Mouse (Mus musculus) right cerebral cortex, adult 18-20 months (tissue): ENCODE data around the gene Nudt1.

Experiments
- DNase-seq: peaks from one replicate; pipeline ENCODE4 v3.0.0; 2022; ENCODE audit warnings: mixed read lengths

Gene Nudt1

DNA sequence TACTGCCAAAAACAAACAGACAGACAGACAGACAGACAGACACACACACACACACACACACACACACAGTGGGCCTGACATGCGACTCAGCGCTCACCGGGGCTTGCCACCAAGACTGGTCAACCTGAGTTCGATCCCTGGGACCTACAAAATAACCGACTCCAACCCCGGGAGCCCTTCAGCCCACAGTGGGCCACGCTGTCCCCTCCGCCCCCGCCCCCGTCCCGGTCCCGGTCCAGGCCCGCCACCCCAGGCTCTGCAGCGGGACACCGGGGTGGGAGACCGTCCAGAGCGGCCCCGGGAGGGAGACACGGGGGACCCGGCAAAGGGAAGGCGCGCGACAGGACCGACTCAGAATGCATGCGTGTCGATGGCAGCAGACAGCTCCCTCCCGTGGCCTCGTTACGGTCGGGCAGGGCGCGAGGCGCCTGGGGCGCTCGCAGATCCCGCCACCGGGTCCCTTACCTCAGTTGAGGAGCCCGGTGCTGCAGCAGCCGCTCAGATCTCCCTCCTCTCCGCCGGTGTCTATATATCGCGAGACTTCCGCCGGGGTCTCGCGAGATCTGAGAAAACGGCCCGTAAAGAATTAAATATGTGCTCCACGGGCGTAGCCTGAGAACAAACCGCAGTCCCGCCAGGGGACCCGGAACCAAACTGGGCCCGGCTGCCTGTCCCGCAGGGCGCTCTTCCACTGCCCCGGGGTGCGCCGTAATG is at the start of gene Nudt1, which contains the start of gene Mad1l1:
Gene Nudt1 (plus strand): TSS at position 615 of the 714 bp plus-strand sequence.
Gene Mad1l1 (minus strand): TSS at position 511 of the 714 bp plus-strand sequence.
- DNase-seq = peak; percentile 91

DNA sequence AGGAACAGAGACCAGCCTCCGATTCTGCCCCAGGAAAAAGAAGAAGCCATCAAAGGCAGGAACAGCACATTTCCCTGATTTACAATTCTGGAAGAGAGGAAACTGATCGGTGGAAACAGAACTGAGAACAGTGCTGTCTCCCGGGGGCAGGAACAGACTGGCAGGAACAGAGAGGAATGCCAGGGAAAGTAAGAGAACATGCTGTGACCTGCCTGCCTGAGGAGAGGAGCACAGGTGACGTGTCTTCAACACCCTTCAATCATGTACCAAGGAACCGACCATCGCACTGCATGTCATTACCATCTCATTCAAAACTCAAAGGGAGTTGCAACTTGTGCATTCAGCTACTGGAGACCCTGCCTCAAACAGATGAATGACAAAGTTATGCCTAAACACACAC is 44.7 kb upstream of the Nudt1 start:
- no peak for DNase-seq

DNA sequence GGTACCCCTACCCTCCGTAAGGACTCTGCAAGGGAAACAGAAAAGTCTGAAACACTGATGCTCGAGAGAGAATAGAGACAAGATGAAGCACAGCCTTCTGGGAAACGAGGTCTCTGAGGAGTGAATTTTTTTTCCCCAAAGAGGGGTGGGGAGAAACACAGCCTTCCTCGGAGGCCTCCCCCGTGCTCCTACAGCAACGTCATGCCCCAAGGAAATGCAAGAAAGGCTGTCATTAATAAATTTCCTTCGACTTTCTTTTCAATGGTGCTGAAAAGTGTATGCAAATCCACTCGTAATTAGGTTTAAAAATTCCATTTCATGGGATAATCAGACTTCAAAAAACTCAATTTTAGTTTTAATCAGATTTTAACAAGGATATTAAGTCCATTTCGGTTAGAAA is 41.3 kb upstream of the Nudt1 start:
- DNase-seq = no peak

DNA sequence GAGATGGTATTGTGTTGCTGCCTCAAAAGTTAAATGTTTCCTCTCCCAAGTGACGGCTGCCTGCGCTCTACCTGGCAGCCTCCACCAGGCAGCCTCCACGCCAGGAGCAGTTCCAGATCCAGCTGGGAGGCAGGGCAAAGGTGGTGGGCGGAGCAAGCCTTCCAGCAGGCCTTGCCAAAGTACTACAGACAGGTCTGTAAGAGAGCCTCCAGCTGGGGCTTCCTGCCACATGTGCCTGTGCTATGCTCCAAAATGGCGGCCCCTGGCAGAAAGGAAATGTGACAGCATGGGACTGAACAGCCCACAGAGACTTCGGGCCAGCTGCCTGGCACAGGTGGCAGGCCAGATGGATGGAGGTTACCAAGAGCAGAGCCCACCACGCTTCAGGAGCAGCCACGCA is 39.1 kb upstream of the Nudt1 start:
- DNase-seq = peak; percentile 39

DNA sequence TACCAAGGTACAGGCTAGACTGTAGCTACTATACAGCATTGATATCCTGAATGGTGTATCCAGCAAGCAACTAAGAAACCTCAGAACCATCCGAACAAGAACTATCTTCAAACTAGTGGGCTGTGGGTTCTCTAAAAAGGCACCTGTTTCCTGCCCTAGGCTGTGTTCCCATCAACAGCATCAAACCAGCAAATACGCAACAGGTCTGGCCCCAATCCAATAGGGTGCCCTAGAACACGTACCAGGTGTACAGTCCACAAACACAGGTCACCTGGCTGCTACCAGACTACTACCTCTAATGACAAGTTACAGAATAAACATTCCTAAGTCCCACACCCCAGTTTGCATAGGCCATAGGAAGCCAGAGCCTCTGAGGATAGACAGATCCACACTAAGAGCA is 38.6 kb upstream of the Nudt1 start:
- no peak for DNase-seq

DNA sequence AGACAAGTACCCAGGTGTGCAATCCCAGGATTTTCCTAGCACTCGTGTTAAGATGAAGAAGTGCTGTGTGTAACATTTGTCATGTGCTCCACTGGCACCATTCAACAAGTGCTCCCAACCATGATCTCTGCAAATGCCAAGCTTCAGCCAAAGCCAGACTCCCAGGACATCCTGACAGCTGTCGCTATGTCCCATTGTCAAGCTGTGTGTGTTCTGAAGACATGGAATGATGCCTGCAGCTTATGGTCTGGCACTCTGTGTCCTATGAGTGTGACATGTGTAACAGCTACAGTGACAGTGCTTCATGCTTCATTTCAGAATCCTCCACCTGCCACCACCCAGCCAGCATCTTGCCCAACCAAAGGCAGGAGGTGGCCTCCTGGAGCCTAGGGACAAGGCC is 37.4 kb upstream of the Nudt1 start:
- DNase-seq = no peak

DNA sequence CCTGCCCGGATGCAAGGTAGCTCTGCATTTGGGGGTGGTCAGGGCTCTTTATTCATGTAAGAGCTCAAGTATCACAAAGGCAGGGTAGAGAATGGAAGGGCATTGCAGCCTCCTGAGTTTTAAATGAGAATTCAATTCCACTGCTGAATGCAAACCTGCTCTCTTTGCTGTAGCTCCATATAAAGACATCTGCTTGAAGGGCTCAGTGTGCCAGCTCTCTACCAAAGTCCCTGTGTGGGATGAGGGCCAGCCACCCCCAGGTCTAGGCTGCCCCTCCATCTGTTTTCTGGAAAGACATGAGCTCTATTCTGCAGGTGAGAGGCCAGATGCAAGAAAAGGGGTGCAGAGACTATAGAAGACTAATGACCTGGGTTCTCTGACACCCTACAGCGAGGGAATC is 36.7 kb upstream of the Nudt1 start:
- peak; percentile 24 for DNase-seq

DNA sequence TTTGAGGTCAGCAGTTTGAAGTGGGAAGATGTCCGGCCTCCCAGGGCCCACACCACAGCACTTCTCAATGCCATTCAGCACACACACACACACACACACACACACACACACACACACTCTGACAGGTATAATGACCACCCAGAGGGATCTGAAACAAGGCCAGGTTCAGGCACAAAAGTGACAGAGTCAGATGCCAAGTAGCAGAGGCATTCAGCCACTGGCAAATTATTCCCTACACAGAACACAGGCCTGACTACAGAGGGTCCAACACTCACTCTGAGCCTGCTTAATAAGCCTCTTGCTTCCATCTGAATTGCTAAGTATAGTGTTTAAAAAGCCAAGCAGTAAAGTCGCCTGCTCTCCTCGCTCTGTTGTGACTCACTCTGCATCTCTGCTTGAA is 33.2 kb upstream of the Nudt1 start:
- DNase-seq = no peak

DNA sequence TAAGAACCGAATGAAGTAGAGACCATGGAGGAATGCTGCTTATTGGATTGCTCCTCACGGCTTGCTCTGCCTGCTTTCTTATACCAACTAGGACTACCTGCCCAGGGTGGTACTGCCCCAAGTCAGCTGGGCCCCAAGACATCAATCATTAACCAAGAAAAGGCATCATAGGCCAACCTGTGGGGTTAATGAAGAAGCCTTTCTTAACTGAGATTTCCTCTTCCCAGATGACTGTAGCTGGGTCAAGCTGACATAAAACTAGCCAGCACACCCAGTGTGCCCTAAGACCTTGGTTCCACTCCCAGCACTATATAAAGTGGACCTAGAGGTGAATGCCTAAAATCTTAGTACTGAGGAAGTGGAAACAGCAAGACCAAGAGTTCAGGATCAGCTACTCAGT is 32.3 kb upstream of the Nudt1 start:
- DNase-seq = no peak

DNA sequence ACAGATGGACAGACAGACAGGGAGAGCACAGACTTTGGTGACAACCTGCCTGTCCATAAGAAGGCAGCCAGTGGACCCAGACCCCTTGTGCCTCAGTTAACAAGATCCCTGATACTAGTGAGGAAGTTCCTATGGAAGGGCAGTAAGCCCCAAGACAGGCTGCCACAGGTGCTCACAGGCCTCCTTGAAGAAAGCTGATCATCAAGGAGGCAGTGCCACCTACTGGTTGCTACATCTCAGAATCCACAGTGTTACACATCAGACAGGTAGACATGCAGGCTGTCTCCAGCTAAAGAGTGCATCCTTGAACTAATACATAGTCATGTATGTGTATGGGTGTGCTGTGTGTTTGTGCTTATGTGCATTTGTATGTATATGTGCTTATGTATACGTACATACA is 29.3 kb upstream of the Nudt1 start:
- DNase-seq = peak; percentile 73

DNA sequence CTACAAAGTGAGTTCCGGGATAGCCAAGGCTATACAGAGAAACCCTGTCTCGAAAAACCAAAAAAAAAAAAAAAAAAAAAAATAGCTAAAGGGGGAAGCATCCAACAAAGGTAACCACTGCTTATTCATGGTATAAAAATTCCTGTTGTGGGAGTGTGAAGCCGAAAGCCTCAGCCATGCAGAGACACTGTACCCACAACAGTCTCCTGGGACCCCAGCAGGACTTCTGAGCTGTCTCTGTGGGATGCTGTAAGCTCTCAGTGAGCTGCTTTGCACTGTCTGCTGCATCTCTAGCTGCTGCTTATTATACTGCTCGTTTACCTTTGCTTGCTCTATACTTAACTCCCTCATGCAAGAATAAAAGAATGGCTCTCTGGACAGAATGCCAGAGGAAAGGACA is 23.2 kb upstream of the Nudt1 start:
- DNase-seq = no peak

DNA sequence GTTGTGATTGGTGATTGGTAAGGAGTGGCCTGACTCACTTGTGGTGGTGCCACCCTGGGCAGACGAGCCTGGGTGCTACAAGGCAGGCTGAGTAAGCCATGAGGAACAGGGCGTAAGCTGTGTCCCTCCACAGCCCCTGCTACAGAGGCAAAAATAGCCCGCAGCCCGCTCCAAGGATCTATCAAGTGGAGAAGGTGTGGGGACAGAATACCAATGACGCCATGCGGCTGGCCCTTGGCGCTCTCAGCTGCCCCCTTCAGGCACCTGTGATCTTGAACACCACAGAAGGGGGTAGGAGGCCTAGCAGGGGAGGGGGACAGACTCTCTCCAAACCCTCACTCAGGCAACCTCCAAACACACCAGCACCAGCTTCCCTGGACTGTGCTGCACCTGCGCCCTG is 15.4 kb upstream of the Nudt1 start:
- no peak for DNase-seq

DNA sequence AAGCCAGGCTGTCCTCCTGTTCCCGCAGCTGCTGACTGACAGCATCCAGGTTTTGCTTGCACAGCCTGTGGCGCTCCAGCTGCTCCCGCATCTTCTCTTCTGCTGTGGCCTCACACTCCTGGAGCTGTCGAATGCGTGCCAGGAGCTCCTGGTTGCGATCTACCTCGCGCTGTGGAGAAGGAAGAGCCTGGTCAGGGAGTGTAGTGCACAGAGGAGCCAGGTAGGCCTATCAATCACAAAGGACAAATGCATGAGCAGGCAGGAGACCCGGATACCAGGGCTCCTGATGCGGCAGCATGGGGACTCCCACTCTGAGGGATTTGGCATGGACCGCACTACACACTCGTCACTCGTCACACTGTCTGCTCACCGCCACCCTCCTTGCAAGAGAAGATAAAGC is 13.9 kb upstream of the Nudt1 start:
- no peak for DNase-seq

DNA sequence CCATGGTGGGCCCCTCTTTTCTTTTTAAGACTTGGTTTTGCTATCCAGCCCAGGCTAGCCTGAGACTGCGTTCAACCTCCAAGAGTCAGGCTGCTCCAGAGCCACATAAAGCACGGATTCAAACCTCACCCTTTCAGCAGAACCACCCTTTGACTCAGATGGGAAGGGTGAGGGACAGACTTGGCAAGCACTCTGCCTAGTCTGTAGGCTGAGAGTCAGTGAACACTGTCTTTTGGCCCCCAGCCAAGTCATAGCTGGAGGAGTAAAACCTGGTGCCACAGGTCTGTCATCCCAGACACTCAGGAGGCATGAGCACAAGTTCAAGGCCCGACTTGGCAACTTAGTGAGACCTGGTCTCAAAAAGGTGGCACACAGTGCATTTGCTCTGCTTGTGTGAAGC is 4.7 kb upstream of the Nudt1 start:
- no peak for DNase-seq

DNA sequence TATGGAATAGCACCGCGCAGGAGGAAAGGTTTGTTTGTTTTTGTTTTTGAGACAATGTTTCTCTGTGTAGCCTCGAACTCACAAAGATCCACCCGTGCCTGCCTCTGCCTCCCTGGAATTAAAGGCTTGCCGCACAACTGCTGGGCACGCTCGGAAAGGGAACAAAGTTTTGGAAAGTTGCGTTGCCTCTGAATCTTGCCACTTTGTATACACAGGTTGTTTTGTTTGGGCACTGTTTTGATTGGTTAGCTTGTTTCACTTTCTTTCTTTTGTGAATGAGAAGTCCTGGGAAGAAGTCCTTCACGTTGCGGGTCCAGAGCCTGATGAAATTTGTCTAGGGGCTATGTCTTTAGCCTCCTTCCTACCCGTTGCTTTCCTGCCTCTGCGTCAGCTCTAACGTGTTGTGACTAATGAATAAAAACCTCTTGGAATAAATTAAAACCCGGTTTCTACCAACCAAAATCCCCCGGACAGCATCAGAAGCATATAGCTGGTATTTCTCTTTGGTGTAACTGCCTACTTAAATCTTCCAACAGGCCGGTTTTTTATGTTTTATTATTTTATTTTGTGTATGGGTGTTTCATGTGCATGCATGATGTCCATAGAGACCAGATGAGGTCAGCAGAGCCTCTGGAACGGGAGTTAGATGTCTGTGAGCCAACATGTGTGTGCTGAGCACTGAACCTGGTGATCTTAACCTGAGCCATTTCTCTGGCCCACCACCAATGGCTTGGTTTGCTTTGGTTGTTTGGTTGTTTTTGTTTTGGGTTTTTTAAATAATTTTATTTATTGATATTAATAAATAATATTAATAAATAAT is 510 bp downstream of the Nudt1 start:
- DNase-seq = no peak

DNA sequence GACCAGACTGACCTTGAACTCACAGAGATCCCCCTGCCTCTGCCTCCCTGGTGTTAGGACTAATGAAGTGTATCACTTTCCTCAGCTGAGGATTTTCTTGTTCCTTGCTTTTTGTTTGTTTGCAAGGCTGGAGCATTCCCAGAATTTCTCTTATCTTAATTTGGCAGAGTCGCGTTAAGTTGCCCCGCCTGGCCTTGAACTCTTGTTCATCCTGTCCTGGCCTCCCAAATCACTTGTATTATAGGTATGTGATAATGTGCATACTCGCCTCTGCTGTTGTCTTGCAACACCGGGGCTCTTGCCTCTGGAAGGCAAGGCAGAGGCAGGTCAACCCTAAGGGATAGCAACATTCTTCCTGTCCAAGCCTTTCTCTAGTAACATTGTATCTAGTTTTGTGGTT is 2.6 kb downstream of the Nudt1 start:
- no peak for DNase-seq

DNA sequence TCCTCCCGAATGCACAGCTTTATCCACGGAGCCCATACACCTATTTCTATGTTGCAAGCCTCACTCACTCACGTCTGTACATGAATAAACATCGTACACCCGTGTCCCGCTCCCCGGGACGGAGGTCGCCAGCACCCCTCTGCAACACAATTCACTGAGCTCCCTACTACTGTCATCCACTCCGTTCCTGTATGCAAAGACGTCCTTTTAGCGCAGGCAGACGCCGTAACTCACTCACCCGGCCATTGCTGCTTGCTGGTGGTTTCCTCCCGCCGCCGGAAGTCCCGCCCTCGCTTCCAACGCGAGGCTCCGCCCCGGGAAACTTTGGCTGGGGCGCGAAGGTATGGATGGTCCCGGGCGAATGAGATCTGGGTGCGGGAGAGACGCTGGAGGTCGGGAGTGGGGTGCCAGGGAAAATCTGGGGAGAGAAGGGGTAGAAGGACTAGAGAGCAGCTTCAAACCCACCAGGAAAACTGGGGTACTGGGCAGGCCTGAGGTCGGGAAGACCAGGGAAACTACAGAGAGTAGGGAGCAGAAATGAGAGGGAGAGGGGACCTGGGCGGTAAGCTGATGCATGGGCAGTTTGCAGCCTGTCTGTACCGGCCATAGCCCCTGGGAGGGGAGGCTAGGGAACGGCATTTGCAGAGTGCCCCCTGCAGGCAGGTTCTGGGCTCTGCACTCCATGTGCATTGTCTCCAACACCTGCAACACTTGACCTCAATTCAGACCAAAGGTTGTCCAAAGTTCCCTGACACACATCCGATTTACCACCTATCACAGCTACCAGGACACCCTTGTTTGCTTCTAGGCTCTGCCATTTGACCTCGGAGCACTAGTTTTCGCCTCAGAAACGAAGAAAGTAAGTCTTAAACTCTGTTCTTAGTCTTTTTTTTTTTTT is 10.4 kb downstream of the Nudt1 start, which contains the start of gene Mrm2:
Gene Mrm2 (minus strand): TSS at position 284 of the 898 bp plus-strand sequence.
- peak; percentile 76 for DNase-seq

DNA sequence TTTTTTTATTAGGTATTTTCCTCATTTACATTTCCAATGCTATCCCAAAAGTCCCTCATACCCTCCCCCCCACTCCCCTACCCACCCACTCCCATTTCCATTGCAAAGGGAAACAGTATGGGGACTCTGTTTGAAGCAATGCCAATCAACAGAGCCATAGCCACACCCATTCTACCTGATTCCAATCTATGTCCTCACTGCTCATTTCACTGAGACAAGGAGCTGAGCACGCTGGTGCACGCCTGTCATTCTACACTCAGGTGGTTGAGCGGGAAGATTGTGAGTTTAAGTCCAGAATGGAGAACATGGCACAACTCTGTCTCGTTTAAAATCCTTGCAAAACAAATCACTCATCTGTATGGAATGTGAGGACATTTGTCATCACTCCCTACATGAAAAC is 11.1 kb downstream of the Nudt1 start:
- no peak for DNase-seq

DNA sequence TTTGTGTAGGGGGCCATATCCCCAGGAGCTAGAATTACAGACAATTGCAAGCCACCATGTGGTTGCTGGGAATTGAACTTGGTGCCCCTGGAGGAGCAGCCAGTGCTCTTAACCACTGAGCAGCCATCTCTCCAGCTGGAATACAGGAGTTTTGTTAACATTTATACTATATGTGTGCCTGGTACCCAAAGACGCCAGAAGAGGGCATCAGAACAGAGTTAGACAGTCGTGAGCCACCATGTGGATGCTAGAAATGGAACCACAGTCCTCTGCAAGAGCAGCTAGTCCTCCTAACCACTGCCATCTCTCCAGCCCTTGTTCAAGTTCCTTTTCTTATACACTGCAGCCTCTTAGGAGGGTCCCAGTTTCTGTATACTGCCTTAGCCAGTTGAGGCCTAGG is 12.2 kb downstream of the Nudt1 start:
- DNase-seq = no peak

DNA sequence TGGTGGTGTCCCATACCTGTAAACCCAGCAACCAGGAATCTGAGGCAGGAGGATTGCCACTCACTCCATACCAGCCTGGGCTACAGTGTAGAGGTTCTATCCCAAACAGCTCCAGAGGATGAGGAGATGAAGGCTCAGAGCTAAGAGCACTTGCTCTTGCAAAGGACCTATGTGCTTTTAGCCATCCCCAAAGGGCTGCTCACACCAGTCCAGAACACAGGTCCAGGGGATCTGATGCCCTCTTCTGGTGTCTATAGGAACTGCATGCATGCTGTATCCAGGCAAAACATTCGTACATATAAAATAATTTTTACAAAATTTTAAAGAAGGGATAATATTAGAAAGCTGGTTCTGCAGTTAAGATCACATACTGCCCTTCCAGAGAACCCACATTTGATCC is 15.2 kb downstream of the Nudt1 start:
- no peak for DNase-seq

DNA sequence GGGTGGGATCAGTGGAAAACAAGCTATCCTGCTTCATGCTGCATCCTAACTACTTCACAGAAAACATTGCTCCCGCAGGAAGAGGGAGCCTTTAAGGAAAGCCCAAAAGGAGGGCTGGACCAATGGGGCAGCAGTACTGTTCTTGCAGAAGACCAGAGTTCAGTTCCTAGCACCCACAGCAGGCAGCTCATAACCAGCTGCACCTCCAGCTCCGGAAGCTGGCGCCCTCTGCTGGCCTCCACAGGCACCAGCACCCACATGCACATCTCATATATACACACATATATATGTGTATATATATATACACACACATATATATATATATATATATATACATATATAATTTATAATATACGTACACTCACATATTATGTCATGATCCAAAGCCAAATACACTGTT is 17.3 kb downstream of the Nudt1 start:
- DNase-seq = no peak

DNA sequence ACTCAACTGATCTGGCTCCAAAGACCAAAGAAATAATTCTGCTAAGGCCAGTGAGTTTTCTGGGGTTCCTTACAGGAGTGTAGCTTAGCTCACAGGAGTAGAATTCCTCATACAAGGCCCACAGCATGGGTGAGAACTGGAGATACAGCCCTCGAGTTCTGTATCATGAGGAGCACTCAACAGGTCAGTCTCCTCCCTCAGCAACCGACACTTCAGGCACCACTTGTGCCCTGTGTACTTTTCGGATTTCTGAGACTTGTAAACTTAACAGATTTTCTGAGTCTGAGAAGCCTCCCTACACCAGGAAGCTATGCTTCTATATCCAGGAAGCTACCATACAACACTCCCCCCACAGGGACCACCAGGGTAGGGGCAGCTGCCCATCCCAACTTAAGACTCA is 18.4 kb downstream of the Nudt1 start:
- no peak for DNase-seq

DNA sequence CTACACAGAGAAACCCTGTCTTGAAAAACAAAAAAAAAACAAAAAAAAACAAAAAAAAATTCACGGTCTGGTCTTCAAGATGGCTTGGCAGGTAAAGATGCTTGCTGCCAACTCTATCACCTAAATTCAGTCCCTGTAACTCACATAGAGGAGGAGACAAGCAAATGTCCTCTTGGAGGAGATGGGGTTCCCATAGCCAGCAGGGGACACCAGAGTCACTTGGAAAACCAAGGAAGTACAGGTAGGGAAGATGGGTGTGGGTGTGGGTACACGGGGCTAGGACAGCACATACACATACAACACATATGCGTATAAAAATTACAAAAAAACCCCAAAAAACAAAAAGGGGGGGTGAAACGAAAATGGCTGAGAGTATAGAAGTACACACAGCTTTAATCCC is 21.4 kb downstream of the Nudt1 start:
- DNase-seq = no peak
